Mouse (Mus musculus): Measurements from ENCODE around the gene Mettl8.

- no peak for TF ChIP-seq CTCF (IDR thresholded peaks at IDR 0.05; ENCODE audit: extremely low read depth, insufficient read length, insufficient replicate concordance, low read depth, low read length)
- no peak for TF ChIP-seq POLR2A (IDR thresholded peaks at IDR 0.05; ENCODE audit: low read depth, low read length)
Observed at GRCm38 (mm10) chr2:70962921-70963320, 92.5 kb downstream of the Mettl8 start.

All from small intestine, adult 2 months (tissue).